8 mouse cellular contexts compared by ENCODE assay signal in the genomic region with DNA sequence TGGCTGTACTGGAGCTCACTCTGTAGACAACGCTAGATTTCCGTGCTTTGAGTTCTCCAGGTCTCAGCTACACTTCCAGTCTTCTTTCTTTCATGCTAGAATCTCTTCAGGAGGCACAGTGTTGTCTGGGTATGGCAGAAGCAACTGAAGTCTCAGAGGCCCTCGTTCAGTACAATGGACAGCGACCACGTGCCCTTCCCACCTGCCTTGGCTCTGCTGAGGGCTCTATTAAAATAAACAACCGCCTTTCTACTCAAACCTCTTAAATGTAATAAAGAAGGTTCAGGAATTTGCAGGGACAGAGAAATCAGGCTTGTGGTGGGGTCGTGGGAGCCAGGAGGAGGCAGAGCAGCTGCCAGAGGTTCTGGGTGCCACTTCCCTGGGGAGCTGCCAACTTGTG. TPM values are rescaled to one million over a fixed set of nuclear protein-coding genes. Genes with fewer than 3 reads are reported as not detected.
DNase-seq lines count a peak whose midpoint lies in the region; ATAC-seq and TF ChIP-seq lines count a peak whose summit lies in the region.

No protein-coding gene starts in this region.

- peaks cover 7% of the 10 kb centered on the region for H3K4me1 ChIP-seq in hindbrain, embryonic 10.5 days (replicated peaks)
- peaks cover 9% of the 10 kb centered on the region for H3K4me1 ChIP-seq in hindbrain, embryonic 16.5 days (ENCODE audit: control insufficient read depth, insufficient read depth, low read depth, low read length)

- no peak overlapping the region for H3K27ac ChIP-seq in hindbrain, embryonic 10.5 days
- no peak overlapping the region for H3K27ac ChIP-seq in hindbrain, embryonic 16.5 days (ENCODE audit: low read depth, low read length)

- H3K9ac ChIP-seq in hindbrain, embryonic 16.5 days (ENCODE audit: low read depth, low read length): no peak overlapping the region

- no peak overlapping the region for H3K4me2 ChIP-seq in hindbrain, embryonic 16.5 days (ENCODE audit: low read length)

- no peak overlapping the region for H3ac ChIP-seq in C2C12 (ENCODE audit: control insufficient read depth, insufficient read length, low read depth)

- intact Hi-C loops in left cerebral cortex, postnatal 14 days (cut with DNase I): no loop called here

- peak; percentile 43 for DNase-seq in hindbrain, embryonic 10.5 days (ENCODE audit: low spot score)
- DNase-seq in embryo, embryonic 11 days: peak; percentile 75
- DNase-seq in lung, postnatal 36 days: peak; percentile 59
- no peak for DNase-seq in right cerebral cortex, postnatal 4 days
- no peak for DNase-seq in cerebellum, adult 11 months
- no peak for DNase-seq in left cerebral cortex, postnatal 14 days (ENCODE audit: low spot score in 2 of 2)

- no peaks in the 10 kb centered on the region for H3K9me3 ChIP-seq in hindbrain, embryonic 10.5 days
- H3K9me3 ChIP-seq in hindbrain, embryonic 16.5 days (ENCODE audit: control insufficient read depth, low read length): no peaks in the 10 kb centered on the region

- 17% methylated on average over 7 of the region's 7 CpGs for WGBS in hindbrain, embryonic 10.5 days
- 16% methylated on average over 7 of the region's 7 CpGs for WGBS in hindbrain, embryonic 16.5 days

- H3K27me3 ChIP-seq in hindbrain, embryonic 10.5 days (ENCODE audit: insufficient read depth, poor library complexity, severe bottlenecking): no peaks in the 10 kb centered on the region
- H3K27me3 ChIP-seq in hindbrain, embryonic 16.5 days (replicated peaks; ENCODE audit: control insufficient read depth, insufficient read depth, low read length): peaks cover 2% of the 10 kb centered on the region; the same call in 1 of the 2 replicates
- H3K27me3 ChIP-seq in C2C12 (ENCODE audit: control insufficient read depth, insufficient read depth, insufficient read length): peaks cover 5% of the 10 kb centered on the region

- TF ChIP-seq CTCF in C2C12 (IDR thresholded peaks at IDR 0.05; ENCODE audit: control insufficient read depth, insufficient read depth, insufficient read length): no peak

- no peak overlapping the region for H3K4me3 ChIP-seq in hindbrain, embryonic 10.5 days
- H3K4me3 ChIP-seq in hindbrain, embryonic 16.5 days (ENCODE audit: low read length): no peak overlapping the region
- no peak overlapping the region for H3K4me3 ChIP-seq in C2C12 (ENCODE audit: insufficient read depth, poor library complexity, severe bottlenecking)

- H3K79me3 ChIP-seq in C2C12 (ENCODE audit: low read depth): no peaks in the 10 kb centered on the region

- no peak for ATAC-seq in hindbrain, embryonic 16.5 days

- no peaks in the 10 kb centered on the region for H3K79me2 ChIP-seq in C2C12 (ENCODE audit: control insufficient read depth, insufficient read depth)

- no peaks in the 10 kb centered on the region for H3K36me3 ChIP-seq in hindbrain, embryonic 10.5 days
- no peaks in the 10 kb centered on the region for H3K36me3 ChIP-seq in hindbrain, embryonic 16.5 days (ENCODE audit: control insufficient read depth, insufficient read depth, low read length)
- no peaks in the 10 kb centered on the region for H3K36me3 ChIP-seq in C2C12 (ENCODE audit: control insufficient read depth, insufficient read depth)

TF ChIP-seq in C2C12, 6 proteins besides CTCF, POLR2A, EP300 and RAD21:
- no peak for TF ChIP-seq USF1 (IDR thresholded peaks at IDR 0.05; ENCODE audit: low read depth)
- TF ChIP-seq MAX (IDR thresholded peaks at IDR 0.05): peak; percentile 53
- TF ChIP-seq MYOD1 (IDR thresholded peaks at IDR 0.05; ENCODE audit: control insufficient read depth, insufficient read length, low read depth): no peak
- TF ChIP-seq MYOG (IDR thresholded peaks at IDR 0.05; ENCODE audit: control insufficient read depth, extremely low read depth, insufficient read length): no peak
- no peak for TF ChIP-seq FOSL1 (IDR thresholded peaks at IDR 0.05; ENCODE audit: insufficient read depth, low read length, poor library complexity, severe bottlenecking)
- no peak for TF ChIP-seq CEBPB (IDR thresholded peaks at IDR 0.05; ENCODE audit: low read depth)

RNA-seq across cellular contexts. Expression of a gene that starts 9.7 kb away (rescaled TPM):
- polyA plus RNA-seq in hindbrain, embryonic 10.5 days (2016; fragmentation: Nextera tagmentation; extraction: Ambion mirVana): 14.7 and 16.3 TPM in 2 replicates
- 41.7 and 43.5 TPM in 2 replicates for polyA plus RNA-seq in hindbrain, embryonic 16.5 days (2015; fragmentation: Nextera tagmentation; extraction: Ambion mirVana)
- polyA plus RNA-seq in C2C12 (2012; fragmentation: generic; extraction: Trizol): 2.4 TPM
- total RNA-seq in left cerebral cortex, postnatal 14 days (2021): 10 to 100 TPM; 38.6 to 38.8 TPM

RNA-seq across cellular contexts. Expression of a gene that starts 55.8 kb away (rescaled TPM):
- polyA plus RNA-seq in hindbrain, embryonic 10.5 days (2016; fragmentation: Nextera tagmentation; extraction: Ambion mirVana): 0.52 and 0.70 TPM in 2 replicates
- 2.9 and 3.1 TPM in 2 replicates for polyA plus RNA-seq in hindbrain, embryonic 16.5 days (2015; fragmentation: Nextera tagmentation; extraction: Ambion mirVana)
- polyA plus RNA-seq in C2C12 (2012; fragmentation: generic; extraction: Trizol): not detected
- 1 to 10 TPM; 3.7 to 4.3 TPM for total RNA-seq in left cerebral cortex, postnatal 14 days (2021)

Comparison
In these comparisons a context has a peak if more than half of its experiments do, and no peak if none do; other contexts are left out.
1. DNase-seq: peak in hindbrain, embryonic 10.5 days (single experiment), embryo, embryonic 11 days (single experiment) and lung, postnatal 36 days (single experiment); none in right cerebral cortex, postnatal 4 days (single experiment), cerebellum, adult 11 months (single experiment) and left cerebral cortex, postnatal 14 days (0 of 2).